ENCODE assay signal across 11 mouse cellular contexts in genomic region chr12:76614868-76615579, GRCm38 (mm10).
DNase-seq lines count a peak whose midpoint lies in the region; ATAC-seq and TF ChIP-seq lines count a peak whose summit lies in the region.
"Had no signal": no experiment of that assay in that cellular context is flagged by ENCODE, and none has a peak within 500 bp of the region (broad histone marks: within the 10 kb centered on the region; RNA-seq: fewer than 3 reads in every experiment).

No protein-coding gene starts in this region.

- H3K27ac ChIP-seq in layer of hippocampus, adult 2 months: peak overlapping the region; percentile 76
- H3K27ac ChIP-seq: midbrain, embryonic 15.5 days had no signal

- TF ChIP-seq CTCF in layer of hippocampus, adult 2 months (conservative IDR thresholded peaks at IDR 0.05): no peak

- no peak overlapping the region for H3K4me3 ChIP-seq in layer of hippocampus, adult 2 months
- H3K4me3 ChIP-seq: midbrain, embryonic 15.5 days had no signal

- ATAC-seq in hematopoietic stem cell, adult 5-6 weeks (replicated peaks in 1 of 2; ENCODE audit: insufficient read depth in 1 of 2, low FRiP score in 2 of 2, low TSS enrichment in 1 of 2, low read depth in 1 of 2, poor library complexity in 2 of 2, severe bottlenecking in 2 of 2): peak; percentile 81 to 85
- no peak for ATAC-seq in activated CD4-positive, CD25-positive, alpha-beta regulatory T cell, adult 4 months
- ATAC-seq: midbrain, embryonic 15.5 days had no signal

- peak; percentile 48 for DNase-seq in gastrocnemius, adult 18-20 months (ENCODE audit: low spot score)
- no peak for DNase-seq in gastrocnemius, postnatal 25 days
- DNase-seq in layer of hippocampus, adult 2 months (ENCODE audit: low spot score in 2 of 2): no peak
- DNase-seq in layer of hippocampus, postnatal 36 days: no peak
- peak; percentile 66 for DNase-seq in 416B (ENCODE audit: low read depth)
- no peak for DNase-seq in testis, postnatal 14 days (ENCODE audit: low spot score)
- DNase-seq: adrenal gland, adult 2 months; kidney, postnatal 25 days had no signal

Comparison
In these comparisons a context has a peak if more than half of its experiments do, and no peak if none do; other contexts are left out.
1. DNase-seq: peak in gastrocnemius, adult 18-20 months (single experiment) and 416B (single experiment); none in gastrocnemius, postnatal 25 days (single experiment), layer of hippocampus, adult 2 months (0 of 2), layer of hippocampus, postnatal 36 days (0 of 2) and testis, postnatal 14 days (single experiment).